13 mouse cellular contexts compared by ENCODE assay signal in the genomic region with DNA sequence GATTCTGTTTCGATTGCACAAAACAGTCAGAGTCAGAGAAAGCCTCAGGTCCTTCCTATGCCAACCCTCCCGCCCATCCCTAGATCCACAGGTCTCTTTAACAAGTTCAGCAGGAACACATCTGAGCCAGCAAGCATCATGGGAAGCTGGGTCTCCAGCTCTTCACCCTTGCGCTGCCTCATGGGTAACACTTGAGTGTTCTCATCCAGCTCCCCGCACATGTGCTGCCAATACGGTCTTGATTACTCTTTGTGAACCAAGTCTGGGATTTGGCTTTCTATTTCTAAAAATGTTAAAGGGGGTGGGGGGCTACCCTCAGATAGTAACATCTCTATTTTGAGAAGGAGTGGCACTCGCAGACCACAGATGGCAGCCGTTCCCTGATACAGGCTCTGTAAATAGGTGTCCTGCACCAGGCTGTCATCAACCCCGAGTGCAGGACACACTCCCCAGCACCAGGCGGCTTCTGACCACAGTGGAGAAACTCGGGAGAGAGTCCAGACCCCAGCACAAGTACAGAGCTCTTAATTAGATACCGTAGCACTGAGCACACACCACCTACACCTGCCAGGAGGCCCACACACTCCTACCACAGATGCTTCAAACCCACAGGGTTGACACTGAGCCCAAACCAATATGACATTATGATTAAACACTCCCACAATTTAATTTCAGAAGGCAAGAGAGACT. TPM values are rescaled to one million over a fixed set of nuclear protein-coding genes. Genes with fewer than 3 reads are reported as not detected.
A peak's percentile ranks its signal among the peaks of the same experiment; 100 is the strongest.
DNase-seq lines count a peak whose midpoint lies in the region; ATAC-seq lines count a peak whose summit lies in the region.
"Had no signal": no experiment of that assay in that cellular context is flagged by ENCODE, and none has a peak within 500 bp of the region (broad histone marks: within the 10 kb centered on the region; RNA-seq: fewer than 3 reads in every experiment).

No protein-coding gene starts in this region.

- no peak for DNase-seq in kidney, postnatal 25 days
- DNase-seq in heart, embryonic 10.5 days (ENCODE audit: low spot score): peak; percentile 87
- peak; percentile 71 to 75 for DNase-seq in heart, postnatal 10 days
- peak; percentile 50 to 68 for DNase-seq in layer of hippocampus, postnatal 36 days
- no peak for DNase-seq in thymus, adult 18-20 months
- DNase-seq in cerebellum, adult 11-12 months: no peak
- DNase-seq: adrenal gland, postnatal 10 days; kidney, adult 9 months had no signal

- H3K27me3 ChIP-seq in kidney, embryonic 14.5 days (ENCODE audit: control insufficient read depth, insufficient read depth, low read length): no peaks in the 10 kb centered on the region
- no peaks in the 10 kb centered on the region for H3K27me3 ChIP-seq in heart, embryonic 10.5 days (ENCODE audit: insufficient read depth, poor library complexity, severe bottlenecking)
- H3K27me3 ChIP-seq: CH12.LX; limb, embryonic 15.5 days had no signal

- no peak overlapping the region for H3K4me3 ChIP-seq in kidney, embryonic 14.5 days (ENCODE audit: low read length)
- peak overlapping the region; percentile 8; the same call in 1 of the 2 replicates for H3K4me3 ChIP-seq in heart, embryonic 10.5 days
- H3K4me3 ChIP-seq: erythroblast, embryonic 14.5 days; limb, embryonic 15.5 days had no signal

- H3K4me2 ChIP-seq in kidney, embryonic 14.5 days (replicated peaks; ENCODE audit: low read depth, low read length): no peak overlapping the region
- H3K4me2 ChIP-seq: limb, embryonic 15.5 days had no signal

- ATAC-seq in kidney, embryonic 14.5 days (ENCODE audit: low FRiP score, low TSS enrichment): peak; percentile 11; the same call in 1 of the 2 replicates

- H3K36me3 ChIP-seq in kidney, embryonic 14.5 days (ENCODE audit: control insufficient read depth, insufficient read depth, low read length): no peaks in the 10 kb centered on the region; the same call in 1 of the 2 replicates
- peaks cover 5% of the 10 kb centered on the region for H3K36me3 ChIP-seq in heart, embryonic 10.5 days

- WGBS in kidney, embryonic 14.5 days: 85% methylated on average over 11 of the region's 11 CpGs
- WGBS in heart, embryonic 10.5 days: 46% methylated on average over 11 of the region's 11 CpGs

- intact Hi-C loops in heart, postnatal 10 days (cut with DNase I): loop anchor here (5.0 kb wide), 1 partner anchor 84 kb away; a partner anchor contains a TSS

- H3K9ac ChIP-seq in kidney, embryonic 14.5 days (ENCODE audit: low read depth, low read length): no peak overlapping the region
- H3K9ac ChIP-seq: limb, embryonic 15.5 days had no signal

- H3K9me3 ChIP-seq in kidney, embryonic 14.5 days (ENCODE audit: control insufficient read depth, low read length): no peaks in the 10 kb centered on the region
- H3K9me3 ChIP-seq in heart, embryonic 10.5 days: no peaks in the 10 kb centered on the region
- H3K9me3 ChIP-seq: limb, embryonic 15.5 days had no signal

- peaks cover 12% of the 10 kb centered on the region for H3K4me1 ChIP-seq in kidney, embryonic 14.5 days (ENCODE audit: control insufficient read depth, insufficient read depth, low read length)
- peaks cover 59% of the 10 kb centered on the region for H3K4me1 ChIP-seq in heart, embryonic 10.5 days

- no peak overlapping the region for H3K27ac ChIP-seq in kidney, embryonic 14.5 days (ENCODE audit: low read depth, low read length)
- H3K27ac ChIP-seq in heart, embryonic 10.5 days: peak overlapping the region; percentile 72
- H3K27ac ChIP-seq: limb, embryonic 15.5 days had no signal

RNA-seq across cellular contexts. Expression of a gene that starts 36.9 kb away (rescaled TPM):
- polyA plus RNA-seq in kidney, embryonic 14.5 days (2014; fragmentation: Nextera tagmentation; extraction: Ambion mirVana): 0.11 and 0.26 TPM in 2 replicates
- 17.0 and 28.0 TPM in 2 replicates for polyA plus RNA-seq in heart, embryonic 10.5 days (2016; fragmentation: Nextera tagmentation; extraction: Ambion mirVana)
- total RNA-seq in heart, postnatal 10 days (2021): 100 to 1,000 TPM; 222 to 227 TPM
- 1 to 10 TPM; 1.1 to 1.4 TPM for total RNA-seq in layer of hippocampus, postnatal 36 days (2021)
- total RNA-seq: CH12.LX; megakaryocyte-erythroid progenitor cell, adult 5-6 weeks had no signal
- polyA plus RNA-seq: erythroblast, embryonic 14.5 days had no signal

Comparison
In these comparisons a context has a peak if more than half of its experiments do, and no peak if none do; other contexts are left out.
1. DNase-seq: peak in heart, embryonic 10.5 days (single experiment), heart, postnatal 10 days (2 of 2) and layer of hippocampus, postnatal 36 days (2 of 2); none in kidney, postnatal 25 days (0 of 2), thymus, adult 18-20 months (0 of 2) and cerebellum, adult 11-12 months (single experiment).
2. RNA of a gene that starts 36.9 kb away (total RNA-seq): 222 to 227 TPM in heart, postnatal 10 days; 1.1 to 1.4 TPM in layer of hippocampus, postnatal 36 days; every median in the first group is over 10 times any median in the second.